Mouse (Mus musculus): ENCODE data around the gene Sycp1.

DNA sequence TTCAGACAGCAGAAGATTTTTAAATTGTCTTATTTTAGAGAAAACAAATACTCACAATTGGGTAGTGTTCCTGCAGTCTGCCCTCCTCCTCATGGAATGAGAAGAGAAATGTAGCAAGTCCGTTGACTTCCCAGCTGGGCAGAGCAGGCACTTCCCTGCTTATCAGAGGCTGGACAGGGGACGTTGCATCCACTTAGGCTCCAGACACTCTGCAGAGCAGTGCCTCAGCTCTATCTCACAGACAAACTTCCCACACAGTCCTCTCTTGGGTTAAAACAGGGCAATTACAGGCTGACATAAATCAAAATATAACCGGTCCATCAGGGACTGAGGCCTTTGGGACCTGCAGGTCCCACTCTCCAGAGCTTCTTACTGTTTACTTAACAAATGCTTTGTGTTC is 28.1 kb upstream of the Sycp1 start, which contains the start of gene Nr1h5:
- TF ChIP-seq EP300 (IDR thresholded peaks at IDR 0.05; ENCODE audit: low read depth) (no peak), CTCF (IDR thresholded peaks at IDR 0.05; ENCODE audit: low read depth) (no peak)
